Mouse (Mus musculus): ENCODE measurements around the gene Lasp1.
"Not testable (repeated sequence)": the region's sequence is repeated elsewhere in the genome, so short reads cannot be mapped to it uniquely, and the experiment has no call there.

Lasp1 gene

GRCm38 (mm10) chr11:97798782-97799145 lies at the start of gene Lasp1:
Lasp1 (plus strand) TSS chr11:97799000.
- DNase-seq (ENCODE audit: low read depth, low spot score): no peak

DNA sequence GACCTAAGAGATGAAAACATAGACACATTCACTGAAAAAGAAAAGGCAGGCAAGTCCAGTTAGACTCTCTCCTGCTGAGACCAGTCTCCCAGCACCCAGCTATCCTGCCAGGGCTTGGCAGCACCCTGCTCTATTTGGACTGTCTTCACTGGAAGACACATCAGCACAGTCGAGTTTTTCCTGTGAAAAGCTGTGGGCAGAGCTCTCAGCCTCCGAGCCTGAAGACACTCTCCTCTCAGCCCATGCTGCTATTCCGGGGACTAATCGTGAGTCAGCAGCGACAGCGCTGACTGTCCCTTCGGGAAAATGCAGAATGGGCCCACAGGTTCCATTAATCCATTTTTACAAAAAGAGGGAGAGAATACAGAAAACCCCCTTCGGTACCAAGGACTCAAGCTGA lies 45.5 kb upstream of the Lasp1 start:
- DNase-seq (ENCODE audit: low read depth, low spot score): no peak

GRCm38 (mm10) chr11:97758125-97758524 lies 40.7 kb upstream of the Lasp1 start:
- no peak for DNase-seq (ENCODE audit: low read depth, low spot score)

- no peak for DNase-seq (ENCODE audit: low read depth, low spot score)
These were observed 39.9 kb upstream of the Lasp1 start for GRCm38 (mm10) chr11:97758942-97759341.

- no peak for DNase-seq (ENCODE audit: low read depth, low spot score)
These were observed 37.2 kb upstream of the Lasp1 start for GRCm38 (mm10) chr11:97761638-97762037.

- DNase-seq (ENCODE audit: low read depth, low spot score): peak; percentile 89
These were observed 32.5 kb upstream of the Lasp1 start, which contains the start of gene Cwc25 for GRCm38 (mm10) chr11:97766154-97766881. Cwc25 (minus strand) TSS chr11:97766556.

- DNase-seq (ENCODE audit: low read depth, low spot score): no peak
These were observed 29.1 kb upstream of the Lasp1 start for GRCm38 (mm10) chr11:97769704-97770103.

GRCm38 (mm10) chr11:97771410-97771809 lies 27.4 kb upstream of the Lasp1 start:
- DNase-seq (ENCODE audit: low read depth, low spot score): no peak

GRCm38 (mm10) chr11:97775186-97775585 lies 23.6 kb upstream of the Lasp1 start:
- no peak for DNase-seq (ENCODE audit: low read depth, low spot score)

DNA sequence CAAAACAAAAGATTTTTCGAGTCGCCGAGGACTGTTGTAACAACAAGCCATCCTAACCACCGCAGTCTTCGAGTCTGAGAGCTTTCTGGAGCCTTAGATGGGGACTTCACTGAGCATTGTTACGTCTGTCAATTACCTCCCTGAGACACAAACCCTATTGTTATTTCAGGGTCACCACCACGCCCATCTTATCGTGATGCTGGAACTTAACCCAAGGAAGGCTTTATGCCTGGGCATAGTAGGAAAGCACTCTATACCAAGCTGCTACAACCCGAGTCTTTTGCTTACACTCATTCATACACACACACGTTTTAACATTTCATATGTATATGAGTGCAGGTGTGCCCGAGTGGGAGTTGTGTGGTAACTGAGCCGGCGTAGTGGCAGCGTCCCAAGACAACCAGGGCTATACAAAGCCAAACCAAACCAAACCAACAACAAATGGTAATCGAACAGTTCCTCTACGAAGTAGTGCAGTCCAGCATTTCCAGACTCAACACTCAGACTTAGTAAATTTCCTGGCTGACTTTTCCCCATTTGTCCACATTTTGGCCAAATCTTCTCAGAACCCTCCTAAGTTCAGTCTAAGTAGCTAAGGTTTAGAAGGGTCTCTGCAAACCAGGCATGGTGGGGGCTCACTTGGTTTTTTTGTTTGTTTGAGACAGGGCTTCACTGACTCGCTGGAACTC lies 22.8 kb upstream of the Lasp1 start, which contains the start of gene 1700001P01Rik:
Gene 1700001P01Rik, minus strand, starts transcription at position 111 of the 689 bp plus-strand sequence.
- DNase-seq (ENCODE audit: low read depth, low spot score): no peak

GRCm38 (mm10) chr11:97776497-97777128 lies 22.2 kb upstream of the Lasp1 start:
- no peak for DNase-seq (ENCODE audit: low read depth, low spot score)

GRCm38 (mm10) chr11:97777129-97777529 lies 21.7 kb upstream of the Lasp1 start:
- no peak for DNase-seq (ENCODE audit: low read depth, low spot score)

DNA sequence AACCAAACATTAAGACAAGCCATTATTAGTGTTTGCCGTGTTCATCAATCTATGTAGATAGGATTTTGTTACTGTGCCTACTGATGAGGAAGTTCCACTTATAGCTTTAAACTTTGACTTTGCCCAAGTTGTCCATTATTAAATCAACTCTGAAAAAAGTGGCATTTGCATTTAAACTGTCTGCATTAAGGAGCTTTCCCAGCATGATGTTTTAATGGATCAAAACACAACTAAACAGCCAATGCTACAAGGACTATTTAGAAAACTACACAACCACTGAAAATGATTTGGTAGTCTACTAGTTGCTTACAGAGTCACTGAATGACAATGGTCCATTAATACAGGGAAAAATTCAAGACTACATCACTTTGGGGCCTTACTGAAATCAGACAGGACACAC lies 19.9 kb upstream of the Lasp1 start:
- no peak for DNase-seq (ENCODE audit: low read depth, low spot score)

- no peak for DNase-seq (ENCODE audit: low read depth, low spot score)
These were observed 18.7 kb upstream of the Lasp1 start for GRCm38 (mm10) chr11:97779968-97780701.

- no peak for DNase-seq (ENCODE audit: low read depth, low spot score)
These were observed 17.3 kb upstream of the Lasp1 start for GRCm38 (mm10) chr11:97781478-97781831.

DNA sequence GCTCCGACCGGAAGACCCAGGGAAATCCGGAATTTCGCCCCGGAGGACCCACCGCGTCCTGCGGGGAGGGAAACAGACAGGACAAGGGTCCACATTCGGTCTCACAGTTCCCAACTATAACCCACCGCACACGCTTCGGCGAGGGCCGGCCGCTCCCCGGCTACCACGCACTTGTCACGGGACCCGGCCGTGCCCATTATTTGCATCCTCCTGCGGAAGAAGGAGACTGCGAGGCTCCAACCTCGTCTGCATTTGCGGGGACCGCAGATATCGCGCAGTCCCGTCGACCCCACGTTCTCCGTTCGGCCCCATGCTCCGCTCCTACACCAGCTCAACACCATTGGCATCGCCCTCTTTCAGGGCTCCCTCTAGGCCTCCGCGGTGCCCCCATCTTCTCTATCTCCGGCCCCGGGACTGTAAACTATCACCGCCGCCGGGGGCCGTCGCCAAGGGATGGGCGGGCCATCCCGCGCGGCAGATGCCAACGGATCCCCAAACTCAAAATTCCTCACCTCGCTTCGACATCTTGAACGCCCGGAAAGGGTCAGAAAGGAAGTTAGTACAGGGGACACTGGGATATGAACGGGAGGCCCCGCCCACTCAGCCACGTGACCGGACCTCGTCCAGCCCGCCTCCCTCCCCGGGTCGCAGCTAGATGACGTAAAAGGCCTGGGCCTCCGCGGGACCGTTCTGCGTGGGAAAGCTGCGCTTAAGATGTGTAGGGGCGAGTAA lies 16.8 kb upstream of the Lasp1 start, which contains the start of gene Rpl23:
Gene Rpl23, minus strand, starts transcription at position 606 of the 732 bp plus-strand sequence.
- peak; percentile 97 for DNase-seq (ENCODE audit: low read depth, low spot score)

DNA sequence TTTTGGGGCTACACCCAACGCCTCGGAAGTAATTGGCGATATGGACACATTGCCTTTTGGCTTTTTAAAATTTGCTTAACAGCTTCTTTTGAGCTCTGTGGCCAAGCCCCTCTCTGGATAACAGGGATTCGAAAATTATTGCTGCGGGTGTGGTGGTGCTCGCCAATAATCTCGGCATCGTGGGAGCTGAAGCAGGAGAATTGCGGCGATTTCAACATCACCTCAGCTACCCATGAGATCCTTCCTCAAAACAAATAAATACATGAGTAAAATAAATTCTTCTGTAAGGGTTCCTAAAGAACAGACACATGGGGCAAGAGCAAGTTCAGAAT lies 16.3 kb upstream of the Lasp1 start:
- DNase-seq (ENCODE audit: low read depth, low spot score): no peak

GRCm38 (mm10) chr11:97787961-97788360 lies 10.8 kb upstream of the Lasp1 start:
- no peak for DNase-seq (ENCODE audit: low read depth, low spot score)

GRCm38 (mm10) chr11:97789727-97790126 lies 9.1 kb upstream of the Lasp1 start:
- DNase-seq (ENCODE audit: low read depth, low spot score): no peak

GRCm38 (mm10) chr11:97790778-97791438 lies 7.9 kb upstream of the Lasp1 start:
- DNase-seq (ENCODE audit: low read depth, low spot score): not testable (repeated sequence)

- DNase-seq (ENCODE audit: low read depth, low spot score): peak; percentile 49
These were observed 5.6 kb upstream of the Lasp1 start for GRCm38 (mm10) chr11:97793165-97793564.
